Mouse (Mus musculus): ENCODE data around the gene Mucl1. TPM values are rescaled to one million over a fixed set of nuclear protein-coding genes. Genes with fewer than 3 reads are reported as not detected.
"Not testable (repeated sequence)": the region's sequence is repeated elsewhere in the genome, so short reads cannot be mapped to it uniquely, and the experiment has no call there.

Mucl1 gene
- not detected in 2 replicates for polyA plus RNA-seq (2015; fragmentation: Nextera tagmentation; extraction: Ambion mirVana)

DNA sequence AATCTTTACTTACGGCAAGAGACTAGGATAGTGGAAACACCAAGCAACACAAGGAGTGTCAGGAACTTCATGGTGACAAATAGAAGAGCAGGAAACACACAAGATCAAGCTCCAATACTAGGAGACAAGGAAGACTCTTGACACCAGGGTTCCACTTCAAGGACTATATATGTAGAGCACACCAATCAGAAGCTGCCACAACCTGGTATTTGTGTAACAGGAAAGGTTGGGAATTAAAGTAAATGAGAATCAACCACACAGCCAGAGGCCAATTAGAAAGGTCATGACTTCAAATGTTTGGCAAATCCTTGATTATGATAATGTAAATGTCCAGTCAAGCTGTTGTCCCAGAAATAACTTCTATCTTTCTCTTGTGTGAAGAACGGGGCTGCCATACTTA is at the start of gene Mucl1:
Gene Mucl1 (minus strand): TSS at position 101 of the 400 bp plus-strand sequence.
- no peak within 1 kb of the TSS for H3K9ac ChIP-seq (ENCODE audit: low read depth, low read length)
- H3K4me3 ChIP-seq (ENCODE audit: low read depth, low read length) = no peak within 1 kb of the TSS
- H3K4me2 ChIP-seq (ENCODE audit: low read depth, low read length) = no peak within 1 kb of the TSS
- 72% methylated on average over 2 of the region's 2 CpGs for WGBS (ENCODE audit: insufficient replicate concordance)
- H3K9me3 ChIP-seq (replicated peaks; ENCODE audit: control insufficient read depth, low read length) = no peaks in the 10 kb centered on the region
- ATAC-seq (ENCODE audit: low read depth) = no peak
- H3K27me3 ChIP-seq (ENCODE audit: control insufficient read depth, insufficient read depth, low read depth, low read length) = no peaks in the 10 kb centered on the region
- no peaks in the 10 kb centered on the region for H3K4me1 ChIP-seq (ENCODE audit: control insufficient read depth, low read depth, low read length)
- H3K36me3 ChIP-seq (ENCODE audit: control insufficient read depth, insufficient read depth) = no peaks in the 10 kb centered on the region
- no peak within 1 kb of the TSS for H3K27ac ChIP-seq (ENCODE audit: low read length)

DNA sequence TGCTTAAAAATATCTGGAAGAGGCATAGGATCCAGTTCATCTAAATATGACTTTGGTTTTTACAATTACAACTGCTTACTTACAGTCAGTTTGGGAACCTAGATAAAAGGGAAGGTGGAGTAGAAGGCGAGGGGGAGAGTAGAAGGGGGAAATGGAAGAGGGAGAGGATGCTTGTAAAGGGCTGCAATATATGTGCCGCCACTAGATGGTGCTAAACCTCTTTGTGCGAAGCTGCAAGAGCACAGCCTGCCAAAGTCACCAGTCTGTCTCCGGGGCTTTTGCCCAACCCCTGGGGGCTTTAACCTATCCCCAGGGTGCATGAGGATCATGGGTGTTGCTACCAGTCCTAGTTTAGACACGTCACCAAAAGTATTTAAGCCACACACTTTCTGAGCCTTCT is 11.6 kb upstream of the Mucl1 start:
- H3K36me3 ChIP-seq (ENCODE audit: control insufficient read depth, insufficient read depth); H3K4me1 ChIP-seq (ENCODE audit: control insufficient read depth, low read depth, low read length); H3K9me3 ChIP-seq (replicated peaks; ENCODE audit: control insufficient read depth, low read length); H3K9ac ChIP-seq (ENCODE audit: low read depth, low read length); H3K4me2 ChIP-seq (ENCODE audit: low read depth, low read length); H3K4me3 ChIP-seq (ENCODE audit: low read depth, low read length); H3K27ac ChIP-seq (ENCODE audit: low read length); H3K27me3 ChIP-seq (ENCODE audit: control insufficient read depth, insufficient read depth, low read depth, low read length); ATAC-seq (ENCODE audit: low read depth): not testable (repeated sequence)
- WGBS (ENCODE audit: insufficient replicate concordance) = 3% methylated on average over 5 of the region's 5 CpGs

DNA sequence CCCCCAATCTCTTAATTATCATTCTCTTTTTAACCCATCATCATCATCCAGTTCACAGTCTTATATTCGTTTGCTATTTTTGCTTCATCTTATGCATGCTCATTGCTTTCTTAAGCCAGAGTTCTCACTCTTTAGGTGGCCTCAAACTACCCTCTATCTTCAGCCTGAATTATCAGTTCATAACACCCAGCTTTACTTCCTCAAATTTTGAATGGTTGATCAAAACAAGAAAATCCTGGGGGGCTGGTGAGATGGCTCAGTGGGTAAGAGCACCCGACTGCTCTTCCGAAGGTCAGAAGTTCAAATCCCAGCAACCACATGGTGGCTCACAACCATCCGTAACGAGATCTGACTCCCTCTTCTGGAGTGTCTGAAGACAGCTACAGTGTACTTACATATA is 38.4 kb downstream of the Mucl1 start:
- H3K4me3 ChIP-seq (ENCODE audit: low read depth, low read length); H3K4me2 ChIP-seq (ENCODE audit: low read depth, low read length); H3K9me3 ChIP-seq (replicated peaks; ENCODE audit: control insufficient read depth, low read length); H3K4me1 ChIP-seq (ENCODE audit: control insufficient read depth, low read depth, low read length); H3K27ac ChIP-seq (ENCODE audit: low read length); ATAC-seq (ENCODE audit: low read depth); H3K9ac ChIP-seq (ENCODE audit: low read depth, low read length); H3K36me3 ChIP-seq (ENCODE audit: control insufficient read depth, insufficient read depth); H3K27me3 ChIP-seq (ENCODE audit: control insufficient read depth, insufficient read depth, low read depth, low read length): not testable (repeated sequence)
- WGBS (ENCODE audit: insufficient replicate concordance) = 48% methylated on average over 3 of the region's 5 CpGs

Other genes with a start within 250 kb of the Mucl1 start
- gene Ppp1r1a, start 217.5 kb downstream of the Mucl1 start, polyA plus RNA-seq (2015; fragmentation: Nextera tagmentation; extraction: Ambion mirVana) = 0.36 and 1.0 TPM in 2 replicates
- not detected in 2 replicates for gene Glycam1, start 190.4 kb downstream of the Mucl1 start, polyA plus RNA-seq (2015; fragmentation: Nextera tagmentation; extraction: Ambion mirVana)
- gene Mucl2, start 143.8 kb upstream of the Mucl1 start, polyA plus RNA-seq (2015; fragmentation: Nextera tagmentation; extraction: Ambion mirVana) = not detected in 2 replicates